Mouse (Mus musculus) spleen, adult 2 months (tissue): ENCODE measurements at regions not wholly inside any gene's neighbourhood (a gene's known extent, or its start where the extent isn't known, plus 50 kb on each side); places are given as distances from the start of the nearest gene placed in this dataset.

Source experiments
- DNase-seq, 2 experiments: peaks; one replicate each; pipeline versions ENCODE4 v3.0.0 to v3.0.0-alpha.2; 2012 to 2021; ENCODE audit warnings: low spot score in 2 of 2, low read depth in 1 of 2
- H3K27ac ChIP-seq: fragments of 200-500 bp; 2 replicates; pipeline ENCODE4 v1.5.1; 2012; ENCODE audit warnings: low read length, inconsistent platforms; ENCODE audit not compliant: insufficient read depth
- H3K27me3 ChIP-seq: fragments of 200-500 bp; 2 replicates; pipeline ENCODE4 v1.6.1; 2012; ENCODE audit warnings: mild to moderate bottlenecking, moderate library complexity, low read length, inconsistent platforms; ENCODE audit not compliant: control insufficient read depth, insufficient read depth
- H3K36me3 ChIP-seq: fragments of 200-500 bp; 2 replicates; pipeline ENCODE4 v1.6.1; 2012; ENCODE audit warnings: mild to moderate bottlenecking, low read length, inconsistent platforms; ENCODE audit not compliant: control insufficient read depth, insufficient read depth
- H3K4me1 ChIP-seq: fragments of 200-500 bp; 2 replicates; pipeline ENCODE4 v1.6.1; 2011; ENCODE audit warnings: inconsistent platforms; ENCODE audit not compliant: control insufficient read depth, insufficient read depth, insufficient read length
- H3K4me3 ChIP-seq: fragments of 200-500 bp; 2 replicates; pipeline ENCODE4 v1.5.1; 2011; ENCODE audit warnings: mild to moderate bottlenecking, inconsistent platforms; ENCODE audit not compliant: insufficient read depth, insufficient read length; ENCODE audit errors: extremely low read depth
- CTCF ChIP-seq: fragments of 200-500 bp; IDR thresholded peaks from 2 replicates; pipeline ENCODE4 v1.5.1; 2011; ENCODE audit warnings: mild to moderate bottlenecking, inconsistent platforms; ENCODE audit not compliant: insufficient read depth, insufficient read length, insufficient replicate concordance; ENCODE audit errors: extremely low read depth
- POLR2A ChIP-seq: fragments of 200-500 bp; IDR thresholded peaks from 2 replicates; pipeline ENCODE4 v1.6.1; 2011; ENCODE audit warnings: low read depth, low read length, inconsistent platforms
- WGBS: fragments of 180-500 bp; shearing (Covaris S2); methylation state at CpG from one replicate; pipeline ENCODE4 v1.1.7; 2018; 5-methylcytosine and 5-hydroxymethylcytosine counted together

GRCm38 (mm10) chr1:89244598-89244997 lies 174.4 kb downstream of the Sh3bp4 start:
- 94% methylated on average over 8 of the region's 8 CpGs for WGBS
- TF ChIP-seq POLR2A, result no peak
- TF ChIP-seq CTCF, result no peak
- Histone ChIP-seq H3K4me1 (no peaks in the 10 kb centered on the region), H3K27me3 (no peaks in the 10 kb centered on the region), H3K36me3 (no peaks in the 10 kb centered on the region), H3K27ac (no peak overlapping the region), H3K4me3 (no peak overlapping the region)
- no peak for DNase-seq

- WGBS, result 61% methylated on average over 11 of the region's 11 CpGs
- Histone ChIP-seq H3K27ac (no peak overlapping the region), H3K36me3 (no peaks in the 10 kb centered on the region), H3K4me3 (no peak overlapping the region), H3K4me1 (no peaks in the 10 kb centered on the region), H3K27me3 (no peaks in the 10 kb centered on the region)
- no peak for DNase-seq
- TF ChIP-seq POLR2A (no peak), CTCF (no peak)
Measured at GRCm38 (mm10) chr1:89245202-89246003, 175.2 kb downstream of the Sh3bp4 start.

- Histone ChIP-seq H3K36me3 (no peaks in the 10 kb centered on the region), H3K27ac (no peak overlapping the region), H3K4me3 (no peak overlapping the region), H3K4me1 (no peaks in the 10 kb centered on the region), H3K27me3 (no peaks in the 10 kb centered on the region)
- 52% methylated on average over 2 of the region's 2 CpGs for WGBS
- TF ChIP-seq POLR2A (no peak), CTCF (no peak)
- no peak for DNase-seq
Measured at GRCm38 (mm10) chr1:89251753-89252152, 181.5 kb downstream of the Sh3bp4 start.

GRCm38 (mm10) chr1:89252528-89252927 lies 182.3 kb downstream of the Sh3bp4 start:
- no peak for DNase-seq
- TF ChIP-seq CTCF (no peak), POLR2A (no peak)
- Histone ChIP-seq H3K36me3 (no peaks in the 10 kb centered on the region), H3K27ac (no peak overlapping the region), H3K27me3 (no peaks in the 10 kb centered on the region), H3K4me1 (no peaks in the 10 kb centered on the region), H3K4me3 (no peak overlapping the region)
- WGBS, result 65% methylated on average over 7 of the region's 7 CpGs

GRCm38 (mm10) chr1:89257945-89258344 lies 187.7 kb downstream of the Sh3bp4 start:
- DNase-seq, result no peak

GRCm38 (mm10) chr1:89265771-89266170 lies 188.8 kb upstream of the Agap1 start:
- TF ChIP-seq POLR2A (no peak), CTCF (no peak)
- no peaks in the 10 kb centered on the region for H3K36me3 ChIP-seq
- no peaks in the 10 kb centered on the region for H3K27me3 ChIP-seq
- no peak overlapping the region for H3K4me3 ChIP-seq
- H3K27ac ChIP-seq, result no peak overlapping the region
- no peak for DNase-seq
- 67% methylated on average over 4 of the region's 4 CpGs for WGBS
- H3K4me1 ChIP-seq, result no peaks in the 10 kb centered on the region

More at GRCm38 (mm10) chr1:89257945-89258344, 187.7 kb downstream of the Sh3bp4 start:
- Histone ChIP-seq H3K27ac (no peak overlapping the region), H3K4me1 (no peaks in the 10 kb centered on the region), H3K36me3 (no peaks in the 10 kb centered on the region), H3K27me3 (no peaks in the 10 kb centered on the region), H3K4me3 (no peak overlapping the region)
- WGBS, result 90% methylated on average over 5 of the region's 5 CpGs
- no peak for TF ChIP-seq CTCF

- H3K27me3 ChIP-seq, result no peaks in the 10 kb centered on the region
Measured at GRCm38 (mm10) chr1:89268806-89269205, 185.8 kb upstream of the Agap1 start.

GRCm38 (mm10) chr1:89271743-89272142 lies 182.9 kb upstream of the Agap1 start:
- Histone ChIP-seq H3K27ac (no peak overlapping the region), H3K36me3 (no peaks in the 10 kb centered on the region), H3K4me1 (no peaks in the 10 kb centered on the region), H3K27me3 (no peaks in the 10 kb centered on the region), H3K4me3 (no peak overlapping the region)
- WGBS, result 64% methylated on average over 8 of the region's 8 CpGs
- TF ChIP-seq POLR2A (no peak), CTCF (no peak)
- no peak for DNase-seq

More at GRCm38 (mm10) chr1:89268806-89269205, 185.8 kb upstream of the Agap1 start:
- no peak for DNase-seq
- no peak overlapping the region for H3K4me3 ChIP-seq
- no peaks in the 10 kb centered on the region for H3K36me3 ChIP-seq
- no peaks in the 10 kb centered on the region for H3K4me1 ChIP-seq
- H3K27ac ChIP-seq, result no peak overlapping the region
- no peak for TF ChIP-seq CTCF
- no peak for TF ChIP-seq POLR2A
- WGBS, result 50% methylated on average over 2 of the region's 2 CpGs
